Mouse (Mus musculus): ENCODE results near the gene Ppil3.

Gene Ppil3

GRCm38 (mm10) chr1:58445143-58445722, at the start of gene Ppil3, which contains the start of gene Nif3l1:
Ppil3 (minus strand) TSS chr1:58445486.
Nif3l1 (plus strand) TSS chr1:58445151.
- DNase-seq, result peak; percentile 85 to 87

- DNase-seq, result no peak
Measured at GRCm38 (mm10) chr1:58482647-58483046, 37.4 kb upstream of the Ppil3 start.

- no peak for DNase-seq
Measured at GRCm38 (mm10) chr1:58475662-58476061, 30.4 kb upstream of the Ppil3 start.

- DNase-seq, result no peak
Measured at GRCm38 (mm10) chr1:58465561-58465960, 20.3 kb upstream of the Ppil3 start.

GRCm38 (mm10) chr1:58465042-58465441, 19.8 kb upstream of the Ppil3 start:
- DNase-seq, result no peak

GRCm38 (mm10) chr1:58463935-58464334, 18.6 kb upstream of the Ppil3 start:
- DNase-seq, result peak in 1 of 2 experiments; percentile 33

GRCm38 (mm10) chr1:58460566-58460965, 15.3 kb upstream of the Ppil3 start:
- no peak for DNase-seq

- peak; percentile 38 to 65 for DNase-seq
Measured at GRCm38 (mm10) chr1:58458867-58459266, 13.6 kb upstream of the Ppil3 start.

- no peak for DNase-seq
Measured at GRCm38 (mm10) chr1:58458175-58458574, 12.9 kb upstream of the Ppil3 start.

GRCm38 (mm10) chr1:58454316-58454715, 9.0 kb upstream of the Ppil3 start:
- no peak for DNase-seq

GRCm38 (mm10) chr1:58448396-58448795, 3.1 kb upstream of the Ppil3 start:
- no peak for DNase-seq

GRCm38 (mm10) chr1:58447766-58448165, 2.5 kb upstream of the Ppil3 start:
- DNase-seq, result peak; percentile 43 to 54

GRCm38 (mm10) chr1:58445861-58446260, 575 bp upstream of the Ppil3 start:
- no peak for DNase-seq

GRCm38 (mm10) chr1:58444691-58445090, 595 bp downstream of the Ppil3 start:
- DNase-seq, result no peak

GRCm38 (mm10) chr1:58424551-58424950, 20.7 kb downstream of the Ppil3 start:
- no peak for DNase-seq

GRCm38 (mm10) chr1:58423371-58424248, 21.7 kb downstream of the Ppil3 start, which contains the start of gene Clk1:
Clk1 (minus strand) TSS chr1:58424066.
- DNase-seq, result peak; percentile 97 to 99

GRCm38 (mm10) chr1:58422879-58423278, 22.4 kb downstream of the Ppil3 start:
- peak; percentile 46 to 74 for DNase-seq

- DNase-seq, result peak in 1 of 2 experiments; percentile 19
Measured at GRCm38 (mm10) chr1:58420961-58421360, 24.3 kb downstream of the Ppil3 start.

- DNase-seq, result no peak
Measured at GRCm38 (mm10) chr1:58420032-58420431, 25.3 kb downstream of the Ppil3 start.

- DNase-seq, result no peak
Measured at GRCm38 (mm10) chr1:58416048-58416447, 29.2 kb downstream of the Ppil3 start.

GRCm38 (mm10) chr1:58415442-58415841, 29.8 kb downstream of the Ppil3 start:
- DNase-seq, result no peak

GRCm38 (mm10) chr1:58410776-58411175, 34.5 kb downstream of the Ppil3 start:
- DNase-seq, result no peak

GRCm38 (mm10) chr1:58410198-58410588, 35.1 kb downstream of the Ppil3 start:
- no peak for DNase-seq

Measured in kidney, postnatal 36 days (tissue).